Mouse (Mus musculus) limb, embryonic 14.5 days (tissue): Measurements from ENCODE around the gene Csnk1g1. TPM values are rescaled to one million over a fixed set of nuclear protein-coding genes. Genes with fewer than 3 reads are reported as not detected.
A peak's percentile ranks its signal among the peaks of the same experiment; 100 is the strongest.

Experiments used
- ATAC-seq: fragments of 200-750 bp; cut with Nextera tagmentation; 2 replicates; pipeline ENCODE4 v1.8.0; 2017; ENCODE audit warnings: low read depth, moderate number of reproducible peaks, moderate TSS enrichment; ENCODE audit not compliant: low FRiP score
- DNase-seq: peaks from one replicate; pipeline ENCODE4 v3.0.0-alpha.2; 2015; ENCODE audit warnings: low spot score
- H3K27ac ChIP-seq: fragments of 300-500 bp; sonication (generic); replicated peaks from 2 replicates; pipeline ENCODE4 v1.5.1; 2014; ENCODE audit warnings: low read depth, mild to moderate bottlenecking, low read length, moderate library complexity, mixed read lengths
- H3K27me3 ChIP-seq: fragments of 300-500 bp; sonication (generic); 2 replicates; pipeline ENCODE4 v1.6.1; 2014; ENCODE audit warnings: low read length, mixed read lengths; ENCODE audit not compliant: control insufficient read depth, insufficient read depth
- H3K36me3 ChIP-seq: fragments of 300-500 bp; sonication (generic); 2 replicates; pipeline ENCODE4 v1.6.1; 2014; ENCODE audit warnings: mild to moderate bottlenecking, low read length, moderate library complexity, mixed read lengths; ENCODE audit not compliant: control insufficient read depth, insufficient read depth
- H3K4me1 ChIP-seq: fragments of 300-500 bp; sonication (generic); 2 replicates; pipeline ENCODE4 v1.6.1; 2014; ENCODE audit warnings: antibody characterized with exemption, low read length, mixed read lengths; ENCODE audit not compliant: control insufficient read depth, insufficient read depth
- H3K4me2 ChIP-seq: fragments of 300-500 bp; sonication (generic); replicated peaks from 2 replicates; pipeline ENCODE4 v1.6.1; 2014; ENCODE audit warnings: low read depth, mild to moderate bottlenecking, low read length, moderate library complexity; ENCODE audit not compliant: severe bottlenecking
- H3K4me3 ChIP-seq: fragments of 300-500 bp; sonication (generic); replicated peaks from 2 replicates; pipeline ENCODE4 v1.5.1; 2014; ENCODE audit warnings: low read length
- H3K9ac ChIP-seq: fragments of 300-500 bp; sonication (generic); 2 replicates; pipeline ENCODE4 v1.6.1; 2014; ENCODE audit warnings: mild to moderate bottlenecking, low read depth, low read length, moderate library complexity; ENCODE audit not compliant: severe bottlenecking
- H3K9me3 ChIP-seq: fragments of 300-500 bp; sonication (generic); 2 replicates; pipeline ENCODE4 v1.6.1; 2016; ENCODE audit warnings: low read length; ENCODE audit not compliant: control insufficient read depth
- POLR2A ChIP-seq: fragments of 200-500 bp; IDR thresholded peaks from 2 replicates; pipeline ENCODE4 v1.8.0; 2012; ENCODE audit warnings: inconsistent platforms, mild to moderate bottlenecking, moderate library complexity, borderline replicate concordance; ENCODE audit not compliant: insufficient read depth, insufficient read length; ENCODE audit errors: extremely low read depth
- WGBS: fragments of 180-500 bp; shearing (Covaris S2); extraction: QIAGEN DNeasy Blood & Tissue Kit; methylation state at CpG from one replicate; pipeline ENCODE4 v1.1.7; 2014; 5-methylcytosine and 5-hydroxymethylcytosine counted together
- polyA plus RNA-seq, 2 experiments: library from polyadenylated mRNA; depleted of rRNA in 1 of 2; stranded (reverse) in 1 of 2; unstranded in 1 of 2; fragments of >200 nt; fragmentation: Nextera tagmentation in 1 of 2; extraction: Ambion mirVana in 1 of 2; gene quantifications; 2 replicates each; pipeline versions ENCODE4 v1.2.1 to v1.2.3; 2012 to 2014

Csnk1g1 gene
- polyA plus RNA-seq, 2 experiments: 12.9 to 19.4 TPM

- no peak overlapping the region for H3K9ac ChIP-seq
- H3K27me3 ChIP-seq: peaks cover 22% of the 10 kb centered on the region; the same call in 1 of the 2 replicates
- no peak overlapping the region for H3K4me2 ChIP-seq
- TF ChIP-seq POLR2A: no peak
- no peaks in the 10 kb centered on the region for H3K4me1 ChIP-seq
- no peak for DNase-seq
- no peak for ATAC-seq
- 22% methylated on average over 5 of the region's 5 CpGs for whole genome bisulfite sequencing
- H3K9me3 ChIP-seq: no peaks in the 10 kb centered on the region
- H3K4me3 ChIP-seq: no peak overlapping the region
- H3K27ac ChIP-seq: no peak overlapping the region
- H3K36me3 ChIP-seq: peaks cover 47% of the 10 kb centered on the region
These were observed 158.8 kb downstream of the Csnk1g1 start for GRCm38 (mm10) chr9:66067542-66067941.

DNA sequence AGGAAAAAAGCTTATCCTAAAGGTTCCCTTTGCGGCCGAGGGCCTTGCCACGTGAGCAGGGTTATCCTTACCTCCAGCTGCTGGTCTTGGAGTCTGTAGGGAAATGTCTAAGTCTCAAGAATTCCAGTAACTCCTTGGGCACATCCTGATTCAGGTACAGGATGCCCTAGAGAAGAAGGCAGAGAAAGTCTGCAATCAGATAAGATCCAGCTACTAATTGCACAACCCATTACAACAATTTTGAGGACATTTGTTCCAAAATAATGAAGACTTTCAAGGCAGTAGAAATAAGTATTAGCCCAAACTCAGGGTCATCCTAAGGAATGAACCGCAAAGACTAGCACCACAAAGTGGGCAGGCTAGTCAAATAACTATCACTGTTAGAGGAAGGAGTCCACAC, 159.3 kb downstream of the Csnk1g1 start:
- Histone ChIP-seq H3K9ac (no peak overlapping the region), H3K4me2 (no peak overlapping the region), H3K4me3 (no peak overlapping the region), H3K9me3 (no peaks in the 10 kb centered on the region), H3K4me1 (no peaks in the 10 kb centered on the region), H3K27me3 (peaks cover 22% of the 10 kb centered on the region; the same call in 1 of the 2 replicates), H3K36me3 (peaks cover 42% of the 10 kb centered on the region), H3K27ac (no peak overlapping the region)
- TF ChIP-seq POLR2A: no peak
- WGBS: 65% methylated on average over 4 of the region's 4 CpGs
- no peak for ATAC-seq
- DNase-seq: no peak

- Histone ChIP-seq H3K27me3 (peaks cover 22% of the 10 kb centered on the region; the same call in 1 of the 2 replicates), H3K4me3 (peak overlapping the region; percentile 54), H3K4me1 (no peaks in the 10 kb centered on the region), H3K9me3 (no peaks in the 10 kb centered on the region), H3K36me3 (peaks cover 32% of the 10 kb centered on the region), H3K27ac (no peak overlapping the region), H3K9ac (peak overlapping the region; percentile 57), H3K4me2 (peak overlapping the region; percentile 88)
- no peak for DNase-seq
- TF ChIP-seq POLR2A: no peak
- WGBS: 1% methylated on average over 30 of the region's 30 CpGs
- no peak for ATAC-seq
These were observed 160.3 kb downstream of the Csnk1g1 start for GRCm38 (mm10) chr9:66068971-66069391.

- Histone ChIP-seq H3K9ac (peak within 1 kb of the TSS; percentile 57), H3K27ac (no peak within 1 kb of the TSS), H3K4me1 (no peaks in the 10 kb centered on the region), H3K9me3 (no peaks in the 10 kb centered on the region), H3K36me3 (peaks cover 26% of the 10 kb centered on the region), H3K4me2 (peak within 1 kb of the TSS; percentile 88), H3K27me3 (peaks cover 22% of the 10 kb centered on the region; the same call in 1 of the 2 replicates), H3K4me3 (peak within 1 kb of the TSS; percentile 54)
- under 1% methylated on average over 21 of the region's 22 CpGs for WGBS
- DNase-seq: peak; percentile 68
- ATAC-seq: peak; percentile 75
- no peak for TF ChIP-seq POLR2A
These were observed 160.9 kb downstream of the Csnk1g1 start, which contains the start of gene Snx22 for GRCm38 (mm10) chr9:66069583-66069982. Snx22 (minus strand) TSS chr9:66069719.

- H3K4me2 ChIP-seq: no peak overlapping the region
- no peak for ATAC-seq
- no peak overlapping the region for H3K9ac ChIP-seq
- H3K4me1 ChIP-seq: no peaks in the 10 kb centered on the region
- peaks cover 25% of the 10 kb centered on the region for H3K36me3 ChIP-seq
- DNase-seq: no peak
- TF ChIP-seq POLR2A: no peak
- no peak overlapping the region for H3K27ac ChIP-seq
- H3K27me3 ChIP-seq: peaks cover 22% of the 10 kb centered on the region; the same call in 1 of the 2 replicates
- no peak overlapping the region for H3K4me3 ChIP-seq
- WGBS: 81% methylated on average over 5 of the region's 5 CpGs
- H3K9me3 ChIP-seq: no peaks in the 10 kb centered on the region
These were observed 161.4 kb downstream of the Csnk1g1 start for GRCm38 (mm10) chr9:66070151-66070550.
